Mouse (Mus musculus) neural tube, embryonic 11.5 days (tissue): ENCODE results near the gene Zdhhc13. TPM values are rescaled to one million over a fixed set of nuclear protein-coding genes. Genes with fewer than 3 reads are reported as not detected.

ENCODE experiments used
- ATAC-seq: fragments of 200-750 bp; cut with Nextera tagmentation; 2 replicates; pipeline ENCODE4 v1.8.0; 2017; ENCODE audit warnings: moderate number of reproducible peaks, mild to moderate bottlenecking, moderate TSS enrichment, moderate library complexity; ENCODE audit not compliant: insufficient read depth, low FRiP score, low TSS enrichment
- DNase-seq: peaks from one replicate; pipeline ENCODE4 v3.0.0-alpha.2; 2015; ENCODE audit warnings: low spot score
- H3K27ac ChIP-seq: fragments of 300-500 bp; sonication (generic); 2 replicates; pipeline ENCODE4 v1.5.1; 2014; ENCODE audit warnings: low read depth, mild to moderate bottlenecking, low read length
- H3K27me3 ChIP-seq: fragments of 300-500 bp; sonication (generic); 2 replicates; pipeline ENCODE4 v1.6.1; 2014; ENCODE audit warnings: mild to moderate bottlenecking, low read length, mixed read lengths; ENCODE audit not compliant: control insufficient read depth, insufficient read depth
- H3K36me3 ChIP-seq: fragments of 300-500 bp; sonication (generic); 2 replicates; pipeline ENCODE4 v1.6.1; 2014; ENCODE audit warnings: mild to moderate bottlenecking, low read length, moderate library complexity, mixed read lengths; ENCODE audit not compliant: control insufficient read depth, insufficient read depth
- H3K4me1 ChIP-seq: fragments of 300-500 bp; sonication (generic); 2 replicates; pipeline ENCODE4 v1.6.1; 2014; ENCODE audit warnings: low read length, mixed read lengths; ENCODE audit not compliant: control insufficient read depth, insufficient read depth
- H3K4me2 ChIP-seq: fragments of 300-500 bp; sonication (generic); 2 replicates; pipeline ENCODE4 v1.6.1; 2014; ENCODE audit warnings: low read depth, mild to moderate bottlenecking, moderate library complexity
- H3K4me3 ChIP-seq: fragments of 300-500 bp; sonication (generic); 2 replicates; pipeline ENCODE4 v1.5.1; 2014; ENCODE audit warnings: low read depth, low read length
- H3K9ac ChIP-seq: fragments of 300-500 bp; sonication (generic); 2 replicates; pipeline ENCODE4 v1.6.1; 2014; ENCODE audit warnings: mild to moderate bottlenecking, low read length
- H3K9me3 ChIP-seq: fragments of 300-500 bp; sonication (generic); 2 replicates; pipeline ENCODE4 v1.6.1; 2016; ENCODE audit warnings: low read length; ENCODE audit not compliant: control insufficient read depth
- WGBS: fragments of 180-500 bp; shearing (Covaris S2); extraction: QIAGEN DNeasy Blood & Tissue Kit; methylation state at CpG from one replicate; pipeline ENCODE4 v1.1.7; 2014; 5-methylcytosine and 5-hydroxymethylcytosine counted together
- polyA plus RNA-seq: library from polyadenylated mRNA; unstranded; fragments of >200 nt; fragmentation: Nextera tagmentation; extraction: Ambion mirVana; gene quantifications from 2 replicates; pipeline ENCODE4 v1.2.1, GENCODE M21; 2014

The Zdhhc13 gene
- polyA plus RNA-seq, 1 experiment from 2014 or later: 39.0 TPM

- Histone ChIP-seq H3K36me3 (peaks cover 30% of the 10 kb centered on the region), H3K4me3 (no peak overlapping the region), H3K27me3 (no peaks in the 10 kb centered on the region), H3K4me2 (no peak overlapping the region), H3K9ac (no peak overlapping the region), H3K4me1 (no peaks in the 10 kb centered on the region), H3K9me3 (no peaks in the 10 kb centered on the region), H3K27ac (no peak overlapping the region)
- DNase-seq (no peak), ATAC-seq (no peak)
- 94% methylated on average over 21 of the region's 21 CpGs for WGBS
Measured at GRCm38 (mm10) chr7:48870579-48871180, 81.9 kb downstream of the Zdhhc13 start.

GRCm38 (mm10) chr7:48871292-48871691, 82.5 kb downstream of the Zdhhc13 start:
- Histone ChIP-seq H3K9me3 (no peaks in the 10 kb centered on the region), H3K27me3 (no peaks in the 10 kb centered on the region), H3K9ac (no peak overlapping the region), H3K4me3 (no peak overlapping the region), H3K27ac (no peak overlapping the region), H3K36me3 (peaks cover 31% of the 10 kb centered on the region), H3K4me2 (no peak overlapping the region), H3K4me1 (no peaks in the 10 kb centered on the region)
- WGBS: 92% methylated on average over 11 of the region's 11 CpGs
- no peak for DNase-seq
- no peak for ATAC-seq

- ATAC-seq (no peak), DNase-seq (no peak)
- no peaks in the 10 kb centered on the region for H3K27me3 ChIP-seq
- H3K9ac ChIP-seq: no peak overlapping the region
- H3K4me1 ChIP-seq: 0 out of 2 replicates have a peak, but pooled peaks cover 3% of the 10 kb centered on the region
- no peak overlapping the region for H3K4me2 ChIP-seq
- WGBS: 94% methylated on average over 14 of the region's 14 CpGs
- no peak overlapping the region for H3K27ac ChIP-seq
- H3K4me3 ChIP-seq: no peak overlapping the region
- H3K9me3 ChIP-seq: no peaks in the 10 kb centered on the region
- peaks cover 29% of the 10 kb centered on the region for H3K36me3 ChIP-seq
Measured at GRCm38 (mm10) chr7:48875096-48875495, 86.3 kb downstream of the Zdhhc13 start.

- no peak for ATAC-seq
- no peaks in the 10 kb centered on the region for H3K27me3 ChIP-seq
- H3K4me2 ChIP-seq: no peak overlapping the region
- no peak overlapping the region for H3K9ac ChIP-seq
- H3K9me3 ChIP-seq: no peaks in the 10 kb centered on the region
- peak; percentile 34 for DNase-seq
- peaks cover 24% of the 10 kb centered on the region for H3K36me3 ChIP-seq
- H3K4me1 ChIP-seq: 0 out of 2 replicates have a peak, but pooled peaks cover 3% of the 10 kb centered on the region
- H3K27ac ChIP-seq: no peak overlapping the region
- no peak overlapping the region for H3K4me3 ChIP-seq
- 76% methylated on average over 4 of the region's 4 CpGs for WGBS
Measured at GRCm38 (mm10) chr7:48876526-48876925, 87.7 kb downstream of the Zdhhc13 start.

Other genes with a start within 250 kb of the Zdhhc13 start
- gene Mrgprb2, start 230.9 kb upstream of the Zdhhc13 start, polyA plus RNA-seq: not detected in 2 replicates
- gene Mrgprb3, start 145.2 kb upstream of the Zdhhc13 start, polyA plus RNA-seq: not detected in 2 replicates
- gene Csrp3, start 59.0 kb downstream of the Zdhhc13 start, polyA plus RNA-seq: 1.4 and 2.4 TPM in 2 replicates
- 16.2 and 16.5 TPM in 2 replicates for gene E2f8, start 92.6 kb downstream of the Zdhhc13 start, polyA plus RNA-seq
- 15.9 and 19.2 TPM in 2 replicates for gene Nav2, start 119.7 kb downstream of the Zdhhc13 start, polyA plus RNA-seq